Mouse (Mus musculus): Measurements from ENCODE around the gene Epb41l2. TPM values are rescaled to one million over a fixed set of nuclear protein-coding genes. Genes with fewer than 3 reads are reported as not detected.

Epb41l2 gene
- polyA plus RNA-seq, 2 experiments = 6.8 to 11.7 TPM

GRCm38 (mm10) chr10:25449312-25450020, 89.9 kb downstream of the Epb41l2 start:
- 37% methylated on average over 11 of the region's 11 CpGs for WGBS (ENCODE audit: insufficient replicate concordance)
- TF ChIP-seq CTCF (IDR thresholded peaks at IDR 0.05; ENCODE audit: low read depth) (no peak), EP300 (IDR thresholded peaks at IDR 0.05; ENCODE audit: low read depth) (no peak)
- no peaks in the 10 kb centered on the region for H3K9me3 ChIP-seq (ENCODE audit: control insufficient read depth, low read length)
- no peaks in the 10 kb centered on the region for H3K36me3 ChIP-seq (replicated peaks; ENCODE audit: control insufficient read depth, insufficient read depth, low read depth)
- H3K4me2 ChIP-seq (ENCODE audit: low read depth) = no peak overlapping the region
- H3K27ac ChIP-seq = no peak overlapping the region
- H3K27me3 ChIP-seq (ENCODE audit: control insufficient read depth, insufficient read depth, low read length) = no peaks in the 10 kb centered on the region
- H3K4me1 ChIP-seq (replicated peaks; ENCODE audit: control insufficient read depth in 2 of 2, insufficient read depth in 2 of 2, low read length in 1 of 2) = no peaks in the 10 kb centered on the region
- H3K9ac ChIP-seq (replicated peaks) = no peak overlapping the region
- H3K4me3 ChIP-seq (ENCODE audit: insufficient read depth in 1 of 2, low read depth in 2 of 2, low read length in 2 of 2) = no peak overlapping the region
- DNase-seq (ENCODE audit: low read depth in 3 of 3, low spot score in 3 of 3) (no peak), ATAC-seq (ENCODE audit: insufficient read depth) (no peak)

GRCm38 (mm10) chr10:25453150-25453549, 93.6 kb downstream of the Epb41l2 start:
- TF ChIP-seq EP300 (IDR thresholded peaks at IDR 0.05; ENCODE audit: low read depth) (no peak), CTCF (IDR thresholded peaks at IDR 0.05; ENCODE audit: low read depth) (no peak)
- WGBS (ENCODE audit: insufficient replicate concordance) = 75% methylated on average over 9 of the region's 9 CpGs
- Histone ChIP-seq H3K27ac (no peak overlapping the region), H3K36me3 (replicated peaks; ENCODE audit: control insufficient read depth, insufficient read depth, low read depth) (no peaks in the 10 kb centered on the region), H3K4me1 (replicated peaks; ENCODE audit: control insufficient read depth in 2 of 2, insufficient read depth in 2 of 2, low read length in 1 of 2) (no peaks in the 10 kb centered on the region), H3K4me2 (ENCODE audit: low read depth) (no peak overlapping the region), H3K9ac (replicated peaks) (no peak overlapping the region), H3K9me3 (ENCODE audit: control insufficient read depth, low read length) (no peaks in the 10 kb centered on the region), H3K4me3 (ENCODE audit: insufficient read depth in 1 of 2, low read depth in 2 of 2, low read length in 2 of 2) (no peak overlapping the region), H3K27me3 (ENCODE audit: control insufficient read depth, insufficient read depth, low read length) (no peaks in the 10 kb centered on the region)
- DNase-seq (ENCODE audit: low read depth in 3 of 3, low spot score in 3 of 3) (no peak), ATAC-seq (ENCODE audit: insufficient read depth) (no peak)

GRCm38 (mm10) chr10:25453772-25454171, 94.2 kb downstream of the Epb41l2 start:
- H3K4me3 ChIP-seq (ENCODE audit: insufficient read depth in 1 of 2, low read depth in 2 of 2, low read length in 2 of 2) = no peak overlapping the region

GRCm38 (mm10) chr10:25457118-25457517, 97.5 kb downstream of the Epb41l2 start:
- no peak overlapping the region for H3K4me3 ChIP-seq (ENCODE audit: insufficient read depth in 1 of 2, low read depth in 2 of 2, low read length in 2 of 2)
- no peak overlapping the region for H3K4me2 ChIP-seq (ENCODE audit: low read depth)
- TF ChIP-seq EP300 (IDR thresholded peaks at IDR 0.05; ENCODE audit: low read depth) (no peak), CTCF (IDR thresholded peaks at IDR 0.05; ENCODE audit: low read depth) (no peak)
- H3K27ac ChIP-seq = no peak overlapping the region
- no peak for ATAC-seq (ENCODE audit: insufficient read depth)
- no peaks in the 10 kb centered on the region for H3K27me3 ChIP-seq (ENCODE audit: control insufficient read depth, insufficient read depth, low read length)
- H3K9me3 ChIP-seq (ENCODE audit: control insufficient read depth, low read length) = no peaks in the 10 kb centered on the region
- H3K36me3 ChIP-seq (replicated peaks; ENCODE audit: control insufficient read depth, insufficient read depth, low read depth) = no peaks in the 10 kb centered on the region
- 40% methylated on average over 6 of the region's 6 CpGs for WGBS (ENCODE audit: insufficient replicate concordance)
- H3K4me1 ChIP-seq (replicated peaks; ENCODE audit: control insufficient read depth in 2 of 2, insufficient read depth in 2 of 2, low read length in 1 of 2) = no peaks in the 10 kb centered on the region
- no peak overlapping the region for H3K9ac ChIP-seq (replicated peaks)
- DNase-seq (ENCODE audit: low read depth in 3 of 3, low spot score in 3 of 3) = no peak

More at GRCm38 (mm10) chr10:25453772-25454171, 94.2 kb downstream of the Epb41l2 start:
- H3K36me3 ChIP-seq (replicated peaks; ENCODE audit: control insufficient read depth, insufficient read depth, low read depth) = no peaks in the 10 kb centered on the region
- no peak overlapping the region for H3K9ac ChIP-seq (replicated peaks)
- H3K9me3 ChIP-seq (ENCODE audit: control insufficient read depth, low read length) = no peaks in the 10 kb centered on the region
- 73% methylated on average over 10 of the region's 10 CpGs for WGBS (ENCODE audit: insufficient replicate concordance)
- DNase-seq (ENCODE audit: low read depth in 3 of 3, low spot score in 3 of 3) = no peak
- H3K4me2 ChIP-seq (ENCODE audit: low read depth) = no peak overlapping the region
- no peaks in the 10 kb centered on the region for H3K4me1 ChIP-seq (replicated peaks; ENCODE audit: control insufficient read depth in 2 of 2, insufficient read depth in 2 of 2, low read length in 1 of 2)
- TF ChIP-seq CTCF (IDR thresholded peaks at IDR 0.05; ENCODE audit: low read depth) = no peak
- no peak for TF ChIP-seq EP300 (IDR thresholded peaks at IDR 0.05; ENCODE audit: low read depth)
- ATAC-seq (ENCODE audit: insufficient read depth) = no peak
- no peaks in the 10 kb centered on the region for H3K27me3 ChIP-seq (ENCODE audit: control insufficient read depth, insufficient read depth, low read length)
- H3K27ac ChIP-seq = no peak overlapping the region

GRCm38 (mm10) chr10:25457996-25458395, 98.4 kb downstream of the Epb41l2 start:
- DNase-seq (ENCODE audit: low read depth in 3 of 3, low spot score in 3 of 3) = no peak
- H3K4me2 ChIP-seq (ENCODE audit: low read depth) = no peak overlapping the region
- no peaks in the 10 kb centered on the region for H3K4me1 ChIP-seq (replicated peaks; ENCODE audit: control insufficient read depth in 2 of 2, insufficient read depth in 2 of 2, low read length in 1 of 2)
- H3K27me3 ChIP-seq (ENCODE audit: control insufficient read depth, insufficient read depth, low read length) = no peaks in the 10 kb centered on the region
- no peaks in the 10 kb centered on the region for H3K9me3 ChIP-seq (ENCODE audit: control insufficient read depth, low read length)
- H3K27ac ChIP-seq = no peak overlapping the region
- 68% methylated on average over 4 of the region's 4 CpGs for WGBS (ENCODE audit: insufficient replicate concordance)
- no peak for ATAC-seq (ENCODE audit: insufficient read depth)
- H3K36me3 ChIP-seq (replicated peaks; ENCODE audit: control insufficient read depth, insufficient read depth, low read depth) = no peaks in the 10 kb centered on the region
- TF ChIP-seq CTCF (IDR thresholded peaks at IDR 0.05; ENCODE audit: low read depth) = no peak
- TF ChIP-seq EP300 (IDR thresholded peaks at IDR 0.05; ENCODE audit: low read depth) = no peak
- no peak overlapping the region for H3K9ac ChIP-seq (replicated peaks)
- no peak overlapping the region for H3K4me3 ChIP-seq (ENCODE audit: insufficient read depth in 1 of 2, low read depth in 2 of 2, low read length in 2 of 2)
